Mouse (Mus musculus) myocyte (in vitro differentiated cells): ENCODE measurements at regions not wholly inside any gene's neighbourhood (a gene's known extent, or its start where the extent isn't known, plus 50 kb on each side); places are given as distances from the start of the nearest gene placed in this dataset.

ENCODE experiments used
- H3K27me3 ChIP-seq: one replicate; pipeline ENCODE4 v1.6.1; 2011; ENCODE audit not compliant: control insufficient read depth, insufficient read depth, insufficient read length
- H3K36me3 ChIP-seq: one replicate; pipeline ENCODE4 v1.6.1; 2011; ENCODE audit not compliant: control insufficient read depth, insufficient read depth
- H3K4me2 ChIP-seq: one replicate; pipeline ENCODE4 v1.6.1; 2011; ENCODE audit warnings: low read depth, control low read depth
- H3K4me3 ChIP-seq: one replicate; pipeline ENCODE4 v1.5.1; 2011; ENCODE audit warnings: mild to moderate bottlenecking, control low read depth, moderate library complexity
- H3K79me2 ChIP-seq: one replicate; pipeline ENCODE4 v1.6.1; 2011; ENCODE audit not compliant: control insufficient read depth, insufficient read depth
- H3ac ChIP-seq: one replicate; pipeline ENCODE4 v1.6.1; 2011; ENCODE audit not compliant: control insufficient read depth, insufficient read length
- CEBPB ChIP-seq: IDR thresholded peaks from 2 replicates; pipeline ENCODE4 v1.6.1; 2011; ENCODE audit warnings: mild to moderate bottlenecking, moderate library complexity; ENCODE audit not compliant: poor library complexity, insufficient read depth, severe bottlenecking
- E2F4 ChIP-seq: IDR thresholded peaks from one replicate; pipeline ENCODE4 v1.6.1; 2011; ENCODE audit warnings: mild to moderate bottlenecking, control low read depth, moderate library complexity; ENCODE audit not compliant: insufficient read depth
- MAX ChIP-seq: IDR thresholded peaks from one replicate; pipeline ENCODE4 v1.6.1; 2011; ENCODE audit warnings: low read depth, mild to moderate bottlenecking, control low read depth
- MYOD1 ChIP-seq, 3 experiments: IDR thresholded peaks; one replicate each; pipeline ENCODE4 v1.6.1; 2011; ENCODE audit warnings: control low read depth in 2 of 3, low read depth in 2 of 3, mild to moderate bottlenecking in 2 of 3, moderate library complexity in 1 of 3; ENCODE audit not compliant: insufficient read length in 2 of 3, control insufficient read depth in 1 of 3
- MYOG ChIP-seq, 3 experiments: IDR thresholded peaks; one replicate each; pipeline ENCODE4 v1.6.1; 2011; ENCODE audit warnings: control low read depth in 2 of 3, low read depth in 2 of 3, mild to moderate bottlenecking in 2 of 3; ENCODE audit not compliant: insufficient read length in 2 of 3, control insufficient read depth in 1 of 3, insufficient read depth in 1 of 3
- POLR2A ChIP-seq: IDR thresholded peaks from one replicate; pipeline ENCODE4 v1.6.1; 2011; ENCODE audit warnings: low read depth, mild to moderate bottlenecking, control low read depth, moderate library complexity; ENCODE audit not compliant: insufficient read length
- POLR2AphosphoS2 ChIP-seq: IDR thresholded peaks from one replicate; pipeline ENCODE4 v1.6.1; 2011; ENCODE audit warnings: low read depth, control low read depth; ENCODE audit not compliant: insufficient read length
- REST ChIP-seq: IDR thresholded peaks from one replicate; pipeline ENCODE4 v1.6.1; 2011; ENCODE audit warnings: mild to moderate bottlenecking, control low read depth, moderate library complexity; ENCODE audit not compliant: insufficient read depth, insufficient read length
- SRF ChIP-seq: IDR thresholded peaks from one replicate; pipeline ENCODE4 v1.6.1; 2011; ENCODE audit warnings: low read depth; ENCODE audit not compliant: control insufficient read depth, insufficient read length
- TCF12 ChIP-seq: IDR thresholded peaks from one replicate; pipeline ENCODE4 v1.6.1; 2011; ENCODE audit warnings: mild to moderate bottlenecking, control low read depth; ENCODE audit not compliant: poor library complexity, insufficient read depth, severe bottlenecking
- TCF3 ChIP-seq: IDR thresholded peaks from one replicate; pipeline ENCODE4 v1.6.1; 2011; ENCODE audit warnings: low read depth, control low read depth; ENCODE audit not compliant: insufficient read length
- USF1 ChIP-seq: IDR thresholded peaks from one replicate; pipeline ENCODE4 v1.6.1; 2011; ENCODE audit warnings: low read depth, mild to moderate bottlenecking, control low read depth, moderate library complexity

- H3ac ChIP-seq, result no peak overlapping the region
- H3K27me3 ChIP-seq, result peaks cover 6% of the 10 kb centered on the region
- no peak overlapping the region for H3K4me2 ChIP-seq
Measured at GRCm38 (mm10) chr17:45326173-45326572, 107.4 kb downstream of the Cdc5l start.

GRCm38 (mm10) chr17:45322842-45323241 lies 110.7 kb downstream of the Cdc5l start:
- Histone ChIP-seq H3K4me2 (no peak overlapping the region), H3K27me3 (peaks cover 11% of the 10 kb centered on the region), H3ac (no peak overlapping the region), H3K79me2 (no peaks in the 10 kb centered on the region), H3K36me3 (no peaks in the 10 kb centered on the region), H3K4me3 (no peak overlapping the region)
- TF ChIP-seq TCF3, result no peak
- TF ChIP-seq SRF, result no peak
- no peak for TF ChIP-seq TCF12
- no peak for TF ChIP-seq MYOD1 (IDR thresholded peaks at IDR 0.05; ENCODE audit: control insufficient read depth in 1 of 3, insufficient read length in 2 of 3, low read depth in 2 of 3)
- no peak for TF ChIP-seq POLR2A
- no peak for TF ChIP-seq MYOG (IDR thresholded peaks at IDR 0.05; ENCODE audit: control insufficient read depth in 1 of 3, insufficient read depth in 1 of 3, insufficient read length in 2 of 3, low read depth in 2 of 3)
- no peak for TF ChIP-seq E2F4
- no peak for TF ChIP-seq POLR2AphosphoS2
- no peak for TF ChIP-seq REST
- no peak for TF ChIP-seq CEBPB
- no peak for TF ChIP-seq MAX

More at GRCm38 (mm10) chr17:45326173-45326572, 107.4 kb downstream of the Cdc5l start:
- no peaks in the 10 kb centered on the region for H3K36me3 ChIP-seq
- no peak overlapping the region for H3K4me3 ChIP-seq
- TF ChIP-seq TCF12 (no peak), USF1 (no peak), TCF3 (no peak), POLR2A (no peak), CEBPB (no peak), MYOD1 (IDR thresholded peaks at IDR 0.05; ENCODE audit: control insufficient read depth in 1 of 3, insufficient read length in 2 of 3, low read depth in 2 of 3) (no peak), E2F4 (no peak), SRF (no peak), POLR2AphosphoS2 (no peak), REST (no peak), MAX (no peak), MYOG (IDR thresholded peaks at IDR 0.05; ENCODE audit: control insufficient read depth in 1 of 3, insufficient read depth in 1 of 3, insufficient read length in 2 of 3, low read depth in 2 of 3) (no peak)
- H3K79me2 ChIP-seq, result no peaks in the 10 kb centered on the region

- no peak overlapping the region for H3K4me2 ChIP-seq
- peaks cover 15% of the 10 kb centered on the region for H3K27me3 ChIP-seq
- TF ChIP-seq REST, result no peak
- no peak for TF ChIP-seq USF1
- TF ChIP-seq MAX, result no peak
- no peak for TF ChIP-seq MYOD1 (IDR thresholded peaks at IDR 0.05; ENCODE audit: control insufficient read depth in 1 of 3, insufficient read length in 2 of 3, low read depth in 2 of 3)
- TF ChIP-seq TCF3, result no peak
- TF ChIP-seq CEBPB, result no peak
- no peak overlapping the region for H3K4me3 ChIP-seq
- no peak overlapping the region for H3ac ChIP-seq
- H3K79me2 ChIP-seq, result no peaks in the 10 kb centered on the region
- no peaks in the 10 kb centered on the region for H3K36me3 ChIP-seq
Measured at GRCm38 (mm10) chr17:45320074-45320473, 113.5 kb downstream of the Cdc5l start.

GRCm38 (mm10) chr17:45318211-45319076 lies 115.1 kb downstream of the Cdc5l start:
- no peak for TF ChIP-seq SRF
- no peak for TF ChIP-seq TCF12
- TF ChIP-seq MAX, result no peak
- no peak for TF ChIP-seq POLR2AphosphoS2
- no peak for TF ChIP-seq REST
- no peak for TF ChIP-seq CEBPB
- H3K79me2 ChIP-seq, result no peaks in the 10 kb centered on the region
- no peak overlapping the region for H3K4me3 ChIP-seq
- peaks cover 13% of the 10 kb centered on the region for H3K27me3 ChIP-seq
- H3ac ChIP-seq, result no peak overlapping the region
- H3K4me2 ChIP-seq, result no peak overlapping the region
- H3K36me3 ChIP-seq, result no peaks in the 10 kb centered on the region

- Histone ChIP-seq H3K79me2 (no peaks in the 10 kb centered on the region), H3K27me3 (peaks cover 7% of the 10 kb centered on the region), H3K4me2 (no peak overlapping the region), H3ac (no peak overlapping the region), H3K4me3 (no peak overlapping the region), H3K36me3 (no peaks in the 10 kb centered on the region)
- no peak for TF ChIP-seq REST
- TF ChIP-seq POLR2AphosphoS2, result no peak
- no peak for TF ChIP-seq CEBPB
- no peak for TF ChIP-seq MAX
- no peak for TF ChIP-seq POLR2A
- TF ChIP-seq TCF12, result no peak
- TF ChIP-seq TCF3, result no peak
- no peak for TF ChIP-seq MYOD1 (IDR thresholded peaks at IDR 0.05; ENCODE audit: control insufficient read depth in 1 of 3, insufficient read length in 2 of 3, low read depth in 2 of 3)
- TF ChIP-seq E2F4, result no peak
Measured at GRCm38 (mm10) chr17:45312510-45313266, 120.8 kb downstream of the Cdc5l start.
